Mouse (Mus musculus): ENCODE data around the gene Ppp6r2.

Ppp6r2 gene

GRCm38 (mm10) chr15:89258997-89259396 lies 47.6 kb downstream of the Ppp6r2 start:
- DNase-seq (ENCODE audit: low read depth, low spot score): no peak

GRCm38 (mm10) chr15:89264485-89264884 lies 53.1 kb downstream of the Ppp6r2 start:
- no peak for DNase-seq (ENCODE audit: low read depth, low spot score)

- DNase-seq (ENCODE audit: low read depth, low spot score): no peak
Measured at GRCm38 (mm10) chr15:89275497-89275896, 64.1 kb downstream of the Ppp6r2 start.

- no peak for DNase-seq (ENCODE audit: low read depth, low spot score)
Measured at GRCm38 (mm10) chr15:89277366-89277765, 66.0 kb downstream of the Ppp6r2 start.

GRCm38 (mm10) chr15:89282546-89282945 lies 71.2 kb downstream of the Ppp6r2 start:
- no peak for DNase-seq (ENCODE audit: low read depth, low spot score)

DNA sequence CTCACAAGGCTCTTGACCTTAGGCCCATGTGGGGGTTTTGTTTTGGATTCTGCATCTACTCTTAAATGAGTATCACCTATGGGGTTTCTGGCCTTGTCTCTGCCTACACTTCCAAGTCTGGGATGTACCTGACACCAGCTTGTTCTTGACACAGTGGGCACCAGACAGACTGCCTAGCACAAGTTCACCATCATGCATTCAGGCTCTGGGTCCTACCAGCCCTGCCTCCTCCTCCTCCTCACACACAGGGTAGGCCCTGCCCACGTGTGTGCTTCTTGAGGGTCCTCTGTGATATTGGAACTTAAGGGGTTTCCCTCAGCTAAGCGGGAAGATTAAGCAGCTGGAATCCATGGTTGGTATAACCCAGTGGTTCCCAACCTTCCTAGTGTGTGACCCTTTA lies 72.7 kb downstream of the Ppp6r2 start:
- DNase-seq (ENCODE audit: low read depth, low spot score): no peak

- DNase-seq (ENCODE audit: low read depth, low spot score): no peak
Measured at GRCm38 (mm10) chr15:89285004-89285403, 73.7 kb downstream of the Ppp6r2 start.

DNA sequence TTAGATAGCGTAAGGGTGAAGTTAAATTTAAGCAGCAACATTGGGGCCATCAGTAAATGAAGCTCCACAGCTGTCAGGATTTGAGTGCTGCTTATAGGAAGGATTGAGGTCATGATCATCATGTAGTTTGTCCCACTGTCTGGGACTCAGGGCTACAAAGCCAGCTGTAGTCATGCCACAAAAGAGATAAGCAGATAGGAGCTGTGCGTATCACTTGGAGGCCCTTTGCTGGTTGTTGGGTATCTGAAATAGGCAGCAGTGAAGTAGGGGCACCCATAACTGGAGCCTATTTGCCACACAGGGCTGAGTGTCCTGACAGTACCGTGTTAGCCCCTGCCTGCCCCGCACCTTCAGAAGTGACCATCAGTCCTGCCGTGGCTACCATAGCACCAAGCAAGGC lies 74.1 kb downstream of the Ppp6r2 start:
- DNase-seq (ENCODE audit: low read depth, low spot score): no peak

DNA sequence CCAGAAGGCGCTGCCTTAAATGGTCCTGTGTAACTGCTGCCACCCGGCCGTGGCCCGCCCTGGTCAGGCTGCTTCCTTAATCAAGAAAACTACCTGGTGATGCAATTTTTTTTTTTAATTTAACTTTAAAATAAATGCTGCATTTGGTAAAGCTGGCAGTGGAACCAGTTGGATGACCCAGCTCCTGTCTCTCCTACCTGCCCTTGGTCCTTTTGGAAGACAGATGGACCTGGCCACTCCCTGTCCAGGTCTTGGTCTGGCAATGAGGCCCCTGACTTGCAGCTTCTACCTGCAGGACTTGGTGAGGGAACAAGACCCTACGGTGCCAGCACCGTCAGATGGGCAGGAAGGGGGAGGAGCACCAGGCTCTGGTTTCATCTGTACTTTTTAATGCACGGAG lies 74.8 kb downstream of the Ppp6r2 start:
- no peak for DNase-seq (ENCODE audit: low read depth, low spot score)

DNA sequence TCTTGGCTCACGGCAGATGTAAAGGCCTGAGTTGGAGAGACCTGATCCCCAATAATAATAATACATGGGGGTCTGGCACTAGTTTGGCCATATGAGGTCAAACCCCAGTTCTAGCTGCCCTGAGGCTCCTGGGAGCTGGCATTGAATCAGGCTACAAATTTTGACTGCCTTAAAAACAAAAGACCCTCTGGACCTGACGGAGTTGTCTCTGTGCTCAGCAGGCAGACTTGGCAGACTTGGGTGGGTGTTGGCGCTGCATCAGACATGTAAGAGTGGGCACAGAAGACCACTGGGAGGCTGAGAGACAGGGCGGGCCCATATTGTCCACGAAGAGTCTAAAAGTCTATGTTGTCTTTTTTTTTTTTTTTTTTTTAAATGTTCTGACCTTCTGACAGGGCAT lies 75.2 kb downstream of the Ppp6r2 start:
- no peak for DNase-seq (ENCODE audit: low read depth, low spot score)

DNA sequence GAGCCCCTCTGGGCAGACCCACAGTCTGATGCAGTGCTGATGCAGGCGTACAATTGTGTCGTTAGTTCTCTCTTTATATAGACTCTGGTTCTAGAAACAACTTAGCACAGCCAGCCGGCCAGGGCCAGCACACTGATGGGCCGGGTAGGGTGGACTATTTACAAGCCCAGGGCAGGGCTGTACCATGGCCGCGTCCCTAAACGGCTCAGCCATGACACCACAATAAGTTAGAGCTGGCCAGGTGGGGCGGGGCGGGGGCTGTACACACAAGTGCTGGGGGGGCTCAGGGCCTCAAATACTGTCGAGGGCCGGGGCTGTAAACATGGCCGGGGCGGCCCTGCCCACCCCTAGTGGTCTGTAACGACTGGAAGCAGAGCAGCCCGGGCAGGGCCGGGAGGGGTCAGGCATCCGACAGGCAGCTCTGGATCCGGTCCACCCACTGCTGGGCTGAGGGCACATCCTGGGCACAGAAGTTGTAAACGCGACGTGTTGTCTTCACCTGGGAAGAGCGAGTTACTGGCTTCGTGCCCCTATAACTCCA lies 76.9 kb downstream of the Ppp6r2 start:
- no peak for DNase-seq (ENCODE audit: low read depth, low spot score)

DNA sequence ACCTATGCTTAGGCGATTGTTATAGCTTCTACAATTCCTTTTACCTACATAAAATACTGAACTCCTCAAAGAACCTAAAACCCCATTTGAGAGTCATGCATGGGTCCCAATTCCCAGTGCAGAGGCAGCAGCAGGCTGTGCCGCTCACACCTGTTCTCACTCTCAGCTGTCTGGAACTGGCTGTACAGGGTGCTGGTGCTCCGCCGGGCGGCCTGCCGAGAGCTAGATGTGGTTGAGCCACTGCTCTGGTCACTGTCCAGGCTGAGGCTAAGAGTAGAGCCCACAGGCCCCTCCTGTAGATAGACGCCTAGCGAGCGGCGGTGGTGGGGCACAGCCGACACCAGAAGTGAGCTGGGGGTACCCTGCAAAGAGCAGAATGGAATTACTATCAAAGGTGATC lies 78.1 kb downstream of the Ppp6r2 start:
- DNase-seq (ENCODE audit: low read depth, low spot score): no peak

DNA sequence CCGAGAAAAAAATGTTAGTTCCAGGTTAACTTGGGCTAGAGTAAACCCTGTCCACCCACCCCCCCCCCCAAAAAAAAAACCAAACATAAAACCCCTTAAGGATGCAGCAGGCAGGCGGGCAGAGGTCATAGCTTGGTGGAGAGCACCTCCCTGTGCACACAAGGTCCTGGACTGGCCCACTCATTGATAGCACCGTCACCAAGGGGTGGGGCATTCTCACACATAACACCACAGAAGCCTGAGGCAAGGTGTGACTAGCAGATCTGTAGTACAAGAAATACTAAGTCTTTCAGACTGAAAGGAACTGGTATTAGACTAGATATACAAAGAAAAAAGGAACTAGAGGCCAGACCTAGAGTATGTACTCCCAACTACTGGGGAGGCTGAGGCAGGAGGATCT lies 80.2 kb downstream of the Ppp6r2 start:
- DNase-seq (ENCODE audit: low read depth, low spot score): no peak

DNA sequence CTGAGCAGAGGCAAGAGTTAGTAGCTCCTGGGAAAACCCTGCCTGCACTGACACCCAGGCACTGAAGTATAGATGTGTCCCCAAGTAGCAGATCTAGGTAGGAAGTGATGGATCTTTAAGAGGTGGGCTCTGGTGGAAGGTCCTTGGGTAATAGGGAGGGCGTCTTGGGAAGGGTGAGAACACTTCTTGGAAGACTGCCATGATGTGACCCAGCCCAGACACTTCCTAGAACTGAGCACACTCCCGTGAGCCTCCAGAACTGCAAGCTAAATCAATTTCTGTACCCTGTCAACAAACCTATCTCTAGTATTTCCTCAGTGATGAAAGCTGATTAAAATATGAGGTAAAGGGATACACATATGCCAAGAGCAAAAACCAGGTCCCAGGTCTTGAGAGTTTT lies 81.4 kb downstream of the Ppp6r2 start:
- no peak for DNase-seq (ENCODE audit: low read depth, low spot score)

DNA sequence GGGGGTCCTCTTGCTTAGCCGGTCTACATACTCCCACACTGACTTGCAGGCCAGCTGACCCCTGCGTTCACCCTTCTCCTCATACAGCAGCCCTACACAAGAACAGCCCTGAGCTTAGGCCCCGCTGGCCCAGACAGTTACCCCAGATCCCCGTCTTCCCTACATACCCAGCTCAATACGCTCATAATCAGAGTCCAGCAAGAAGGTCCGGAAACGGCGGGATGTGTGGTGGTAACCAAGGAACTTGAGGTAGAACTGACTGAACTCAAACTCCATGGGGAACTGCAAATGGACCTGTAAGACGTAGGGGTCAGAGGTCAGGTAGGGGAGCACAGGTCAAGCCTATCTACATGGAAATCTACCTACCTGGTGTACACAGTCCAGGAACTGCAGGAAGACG lies 82.4 kb downstream of the Ppp6r2 start:
- no peak for DNase-seq (ENCODE audit: low read depth, low spot score)

DNA sequence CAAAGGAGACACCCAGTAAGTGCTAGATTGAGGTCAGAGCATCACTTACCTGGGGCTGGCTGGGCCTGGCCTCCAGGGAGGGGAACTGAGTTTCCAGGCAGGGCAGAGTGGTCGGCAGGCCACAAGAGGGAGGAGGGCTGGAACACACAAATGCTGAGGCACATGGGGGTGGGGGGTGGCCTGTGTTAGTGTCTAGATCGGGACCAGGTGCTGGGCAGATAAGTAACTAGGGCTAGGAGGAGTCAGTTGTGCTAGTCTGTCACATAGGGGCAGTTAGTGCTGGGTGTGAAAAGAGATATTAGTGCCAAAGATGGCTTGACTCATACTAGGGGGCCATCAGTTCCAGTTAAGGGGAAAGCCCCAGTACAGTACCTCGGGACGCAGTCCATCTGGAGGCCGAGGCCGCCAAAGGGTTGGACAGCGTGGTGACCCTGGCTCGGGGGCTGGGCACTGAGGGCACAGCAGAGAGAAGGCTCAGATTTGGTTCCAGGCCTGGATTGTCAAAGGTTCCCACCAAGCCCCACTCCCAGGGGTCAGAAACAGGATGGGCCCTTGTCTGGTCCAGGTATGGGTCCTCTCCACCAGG lies 84.3 kb downstream of the Ppp6r2 start:
- no peak for DNase-seq (ENCODE audit: low read depth, low spot score)

DNA sequence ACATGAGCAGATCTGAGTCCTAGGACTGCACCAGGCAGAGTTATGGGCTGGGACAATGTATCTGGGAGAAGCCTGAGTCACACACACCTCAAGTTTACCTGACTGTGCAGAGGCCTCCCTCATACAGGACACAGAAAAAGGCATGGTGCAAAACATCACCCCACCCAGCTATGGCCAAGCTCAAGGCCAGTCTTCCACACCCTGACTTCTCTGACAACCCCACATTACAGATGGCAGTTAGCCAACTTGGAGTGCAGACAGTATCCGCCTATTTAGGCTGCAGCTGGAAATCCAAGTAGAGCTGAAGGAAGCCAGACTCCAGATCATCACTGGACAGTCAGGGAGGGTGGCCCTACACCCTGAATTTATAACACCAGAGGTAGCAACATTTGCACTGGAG lies 85.1 kb downstream of the Ppp6r2 start:
- DNase-seq (ENCODE audit: low read depth, low spot score): no peak

DNA sequence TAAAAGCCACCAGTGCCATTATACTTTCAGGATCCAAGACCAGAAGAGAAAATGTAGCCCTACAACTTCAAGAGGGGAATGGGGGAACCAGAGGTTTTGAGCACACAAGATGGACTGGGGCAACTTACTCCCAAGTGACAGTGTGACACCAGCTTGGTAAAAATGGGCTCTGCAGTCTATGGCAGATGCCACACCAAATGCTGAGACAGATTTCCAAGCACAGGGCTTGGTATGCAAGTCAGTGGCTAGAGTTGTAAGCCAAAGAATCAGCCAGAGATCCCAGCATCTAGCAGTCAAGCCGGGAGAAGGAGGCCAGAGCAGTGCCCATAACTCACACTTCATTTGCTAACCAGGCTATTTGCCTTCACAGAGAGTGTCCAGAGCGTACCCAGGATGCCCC lies 86.3 kb downstream of the Ppp6r2 start:
- DNase-seq (ENCODE audit: low read depth, low spot score): no peak

GRCm38 (mm10) chr15:89300180-89300579 lies 88.8 kb downstream of the Ppp6r2 start:
- no peak for DNase-seq (ENCODE audit: low read depth, low spot score)

DNA sequence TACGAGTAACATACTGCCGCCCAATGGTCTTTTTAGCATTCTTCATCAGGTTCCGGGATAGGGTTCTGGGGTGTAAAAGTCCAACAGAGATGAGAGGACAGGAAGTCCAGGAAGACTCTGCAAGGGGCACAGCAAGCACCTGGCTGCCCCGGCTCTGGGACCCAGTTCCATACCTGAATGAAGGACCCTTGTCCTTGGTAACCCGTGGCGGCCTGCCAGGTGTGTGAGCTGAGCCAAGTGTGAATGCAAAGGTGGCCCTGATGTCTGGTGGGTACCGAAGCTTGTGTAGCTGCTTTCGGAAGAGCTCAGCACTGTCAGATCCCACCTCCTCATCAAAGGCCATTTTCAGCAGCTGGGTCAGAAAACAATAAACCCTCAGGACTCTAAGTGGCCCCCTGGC lies 89.2 kb downstream of the Ppp6r2 start:
- no peak for DNase-seq (ENCODE audit: low read depth, low spot score)

GRCm38 (mm10) chr15:89305966-89306365 lies 94.6 kb downstream of the Ppp6r2 start:
- no peak for DNase-seq (ENCODE audit: low read depth, low spot score)

DNA sequence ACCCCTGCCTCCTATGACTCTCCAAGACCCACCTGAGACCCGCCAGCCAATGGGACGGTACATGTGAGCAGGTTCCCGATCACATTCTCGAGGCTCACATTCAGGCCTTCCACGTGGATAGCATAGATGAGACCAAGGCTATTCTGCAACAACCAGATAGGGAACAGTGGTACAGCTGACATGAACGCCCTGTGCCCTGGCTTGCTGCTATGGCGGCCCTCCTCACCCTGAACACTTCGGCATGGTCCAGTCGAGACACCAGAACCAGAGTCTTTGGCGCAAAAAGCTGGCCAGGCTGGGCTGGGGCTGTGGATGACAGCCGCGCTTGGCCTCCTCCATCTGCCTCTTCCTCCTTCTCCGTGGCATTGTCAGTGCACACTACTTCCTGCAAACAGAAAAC lies 96.1 kb downstream of the Ppp6r2 start:
- no peak for DNase-seq (ENCODE audit: low read depth, low spot score)

- DNase-seq (ENCODE audit: low read depth, low spot score): no peak
Measured at GRCm38 (mm10) chr15:89308406-89309139, 97.2 kb downstream of the Ppp6r2 start.

Measured in embryo, embryonic 11.5 days (tissue).